Mouse (Mus musculus): Measurements from ENCODE around the gene Olfr166.
"Not testable (repeated sequence)": the region's sequence is repeated elsewhere in the genome, so short reads cannot be mapped to it uniquely, and the experiment has no call there.

The Olfr166 gene

DNA sequence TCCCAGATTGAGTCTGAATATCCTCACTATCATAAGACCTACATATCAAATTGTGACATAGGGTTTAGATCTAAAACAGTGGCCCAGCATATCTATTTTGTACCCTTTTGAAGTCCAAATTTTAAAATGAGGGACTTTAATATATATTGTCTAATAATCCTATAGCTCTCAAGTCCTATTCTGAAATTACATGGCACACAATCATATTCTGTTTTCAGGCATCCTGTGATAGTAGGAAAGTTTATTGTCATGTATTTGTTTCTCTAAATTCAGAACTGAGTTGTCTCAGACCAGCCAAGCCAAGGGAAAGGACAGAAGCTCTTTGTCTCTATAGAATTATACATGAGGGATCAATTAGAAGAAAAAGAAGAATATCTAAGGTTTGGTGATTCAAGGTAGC, at the start of gene Olfr166:
TSS of gene Olfr166 (plus strand) at position 301 of the 400 bp plus-strand sequence.
- no peak for DNase-seq (ENCODE audit: low spot score)

GRCm38 (mm10) chr16:19458741-19459140, 24.8 kb upstream of the Olfr166 start:
- not testable (repeated sequence) for DNase-seq (ENCODE audit: low spot score)

DNA sequence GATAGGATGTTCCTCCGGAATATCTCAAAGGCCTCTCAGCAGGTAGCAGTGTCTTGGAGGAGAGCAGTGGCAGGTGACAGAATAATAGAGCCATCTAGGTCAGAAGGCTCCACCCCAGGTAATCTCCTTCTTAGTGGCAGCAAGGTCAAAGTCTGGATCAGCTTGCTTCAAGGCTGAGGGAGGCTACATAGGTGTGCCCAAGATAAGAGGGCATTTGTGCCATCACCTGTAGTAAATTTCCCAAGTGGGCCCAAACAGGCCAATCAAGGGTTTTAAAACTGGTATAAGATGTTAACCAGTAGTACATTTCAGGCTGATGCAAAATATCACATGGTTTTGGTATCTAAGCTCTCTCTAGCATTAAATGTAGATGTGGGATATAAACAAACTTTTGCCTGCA, 19.1 kb upstream of the Olfr166 start:
- DNase-seq (ENCODE audit: low spot score) = no peak

DNA sequence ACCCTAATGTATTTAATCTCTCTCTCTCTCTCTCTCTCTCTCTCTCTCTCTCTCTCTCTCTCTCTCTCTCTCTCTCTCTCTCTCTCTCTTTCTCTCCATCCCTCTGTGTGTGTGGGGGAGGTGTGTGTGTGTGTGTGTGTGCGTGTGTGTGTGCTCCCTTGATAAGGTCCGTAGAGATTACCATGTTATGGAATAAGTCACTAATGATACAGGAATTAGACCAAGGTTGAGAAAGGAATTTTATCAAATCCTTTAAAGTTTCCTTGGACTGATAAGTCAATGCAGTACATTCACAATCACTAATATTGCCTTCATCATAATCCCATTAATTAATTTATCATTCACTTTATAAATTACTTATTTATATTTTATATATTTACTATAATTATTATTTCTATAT, 38.7 kb downstream of the Olfr166 start, which contains the start of gene Olfr167:
TSS of gene Olfr167 (minus strand) at position 101 of the 400 bp plus-strand sequence.
- DNase-seq (ENCODE audit: low spot score) = no peak

- no peak for DNase-seq (ENCODE audit: low spot score)
Observed at GRCm38 (mm10) chr16:19535455-19535854, 52.0 kb downstream of the Olfr166 start, which contains the start of gene Olfr168. Olfr168 (minus strand) TSS chr16:19535555.

Data from layer of hippocampus, adult 9-10 months (tissue).